Mouse (Mus musculus) neural tube, embryonic 14.5 days (tissue): ENCODE data around the gene Grid1. TPM values are rescaled to one million over a fixed set of nuclear protein-coding genes. Genes with fewer than 3 reads are reported as not detected.
A peak's percentile ranks its signal among the peaks of the same experiment; 100 is the strongest.

Source experiments
- ATAC-seq: fragments of 200-750 bp; cut with Nextera tagmentation; 2 replicates; pipeline ENCODE4 v1.8.0; 2017; ENCODE audit warnings: low read depth, mild to moderate bottlenecking, moderate TSS enrichment, moderate library complexity
- H3K27ac ChIP-seq: fragments of 300-500 bp; sonication (generic); 2 replicates; pipeline ENCODE4 v1.5.1; 2014; ENCODE audit warnings: low read depth, mild to moderate bottlenecking, control low read depth, low read length, moderate library complexity, mixed read lengths
- H3K27me3 ChIP-seq: fragments of 300-500 bp; sonication (generic); 2 replicates; pipeline ENCODE4 v1.6.1; 2014; ENCODE audit warnings: low read length; ENCODE audit not compliant: control insufficient read depth, insufficient read depth
- H3K36me3 ChIP-seq: fragments of 300-500 bp; sonication (generic); 2 replicates; pipeline ENCODE4 v1.6.1; 2014; ENCODE audit warnings: low read length, mixed read lengths; ENCODE audit not compliant: control insufficient read depth, insufficient read depth
- H3K4me1 ChIP-seq: fragments of 300-500 bp; sonication (generic); 2 replicates; pipeline ENCODE4 v1.6.1; 2014; ENCODE audit warnings: low read length; ENCODE audit not compliant: control insufficient read depth, insufficient read depth
- H3K4me2 ChIP-seq: fragments of 300-500 bp; sonication (generic); 2 replicates; pipeline ENCODE4 v1.6.1; 2014; ENCODE audit warnings: mild to moderate bottlenecking, low read depth, low read length, control low read depth
- H3K4me3 ChIP-seq: fragments of 300-500 bp; sonication (generic); 2 replicates; pipeline ENCODE4 v1.5.1; 2014; ENCODE audit warnings: low read depth, low read length, control low read depth, mixed read lengths
- H3K9ac ChIP-seq: fragments of 300-500 bp; sonication (generic); replicated peaks from 2 replicates; pipeline ENCODE4 v1.6.1; 2014; ENCODE audit warnings: low read depth, mild to moderate bottlenecking, control low read depth, low read length, mixed read lengths
- H3K9me3 ChIP-seq: fragments of 300-500 bp; sonication (generic); 2 replicates; pipeline ENCODE4 v1.6.1; 2016; ENCODE audit warnings: low read length; ENCODE audit not compliant: control insufficient read depth
- WGBS: fragments of 180-500 bp; shearing (Covaris S2); extraction: QIAGEN DNeasy Blood & Tissue Kit; methylation state at CpG from one replicate; pipeline ENCODE4 v1.1.7; 2014; 5-methylcytosine and 5-hydroxymethylcytosine counted together
- polyA plus RNA-seq: library from polyadenylated mRNA; unstranded; fragments of >200 nt; fragmentation: Nextera tagmentation; extraction: Ambion mirVana; gene quantifications from 2 replicates; pipeline ENCODE4 v1.2.1, GENCODE M21; 2014

Grid1 gene
- 6.8 and 7.9 TPM in 2 replicates for polyA plus RNA-seq

- Histone ChIP-seq H3K4me1 (peaks cover 19% of the 10 kb centered on the region), H3K9me3 (no peaks in the 10 kb centered on the region), H3K36me3 (no peaks in the 10 kb centered on the region), H3K9ac (peak within 1 kb of the TSS; percentile 83), H3K4me3 (peak within 1 kb of the TSS; percentile 78), H3K4me2 (peak within 1 kb of the TSS; percentile 79), H3K27ac (peak within 1 kb of the TSS; percentile 83), H3K27me3 (peaks cover 26% of the 10 kb centered on the region)
- peak; percentile 75 for ATAC-seq
- WGBS, result under 1% methylated on average over 49 of the region's 96 CpGs
Observed at GRCm38 (mm10) chr14:34819919-34820652, at the start of gene Grid1. TSS of gene Grid1 (plus strand) at chr14:34820108.

GRCm38 (mm10) chr14:34770467-34770866 is 49.4 kb upstream of the Grid1 start:
- Histone ChIP-seq H3K4me2 (no peak overlapping the region), H3K27ac (no peak overlapping the region), H3K4me1 (no peaks in the 10 kb centered on the region), H3K36me3 (no peaks in the 10 kb centered on the region), H3K9me3 (no peaks in the 10 kb centered on the region), H3K9ac (no peak overlapping the region), H3K27me3 (no peaks in the 10 kb centered on the region), H3K4me3 (no peak overlapping the region)
- WGBS, result 89% methylated on average over 6 of the region's 6 CpGs
- ATAC-seq, result no peak

- Histone ChIP-seq H3K9me3 (no peaks in the 10 kb centered on the region), H3K27me3 (no peaks in the 10 kb centered on the region), H3K4me2 (no peak overlapping the region), H3K4me1 (no peaks in the 10 kb centered on the region), H3K9ac (no peak overlapping the region), H3K27ac (no peak overlapping the region), H3K4me3 (no peak overlapping the region), H3K36me3 (no peaks in the 10 kb centered on the region)
- WGBS, result 18% methylated on average over 9 of the region's 9 CpGs
- no peak for ATAC-seq
Observed at GRCm38 (mm10) chr14:34771601-34772000, 48.3 kb upstream of the Grid1 start.

- Histone ChIP-seq H3K4me3 (no peak overlapping the region), H3K36me3 (no peaks in the 10 kb centered on the region), H3K4me1 (no peaks in the 10 kb centered on the region), H3K27ac (no peak overlapping the region), H3K9ac (no peak overlapping the region), H3K9me3 (no peaks in the 10 kb centered on the region), H3K27me3 (no peaks in the 10 kb centered on the region), H3K4me2 (no peak overlapping the region)
- ATAC-seq, result no peak
- 68% methylated on average over 7 of the region's 7 CpGs for WGBS
Observed at GRCm38 (mm10) chr14:34772132-34772531, 47.8 kb upstream of the Grid1 start.

GRCm38 (mm10) chr14:34773681-34774080 is 46.2 kb upstream of the Grid1 start:
- Histone ChIP-seq H3K4me1 (no peaks in the 10 kb centered on the region), H3K4me2 (no peak overlapping the region), H3K27ac (no peak overlapping the region), H3K27me3 (no peaks in the 10 kb centered on the region), H3K4me3 (no peak overlapping the region), H3K36me3 (no peaks in the 10 kb centered on the region), H3K9me3 (no peaks in the 10 kb centered on the region), H3K9ac (no peak overlapping the region)
- WGBS, result 81% methylated on average over 3 of the region's 3 CpGs
- ATAC-seq, result no peak

- no peaks in the 10 kb centered on the region for H3K36me3 ChIP-seq
- H3K9ac ChIP-seq, result no peak overlapping the region
- H3K4me2 ChIP-seq, result no peak overlapping the region
- no peak overlapping the region for H3K27ac ChIP-seq
- ATAC-seq, result no peak
- H3K4me3 ChIP-seq, result no peak overlapping the region
- WGBS, result 89% methylated on average over 6 of the region's 6 CpGs
- H3K4me1 ChIP-seq, result no peaks in the 10 kb centered on the region
- no peaks in the 10 kb centered on the region for H3K9me3 ChIP-seq
- no peaks in the 10 kb centered on the region for H3K27me3 ChIP-seq
Observed at GRCm38 (mm10) chr14:34774231-34774630, 45.7 kb upstream of the Grid1 start.

GRCm38 (mm10) chr14:34776719-34777385 is 43.1 kb upstream of the Grid1 start:
- WGBS, result 89% methylated on average over 12 of the region's 12 CpGs
- Histone ChIP-seq H3K4me2 (no peak overlapping the region), H3K27me3 (no peaks in the 10 kb centered on the region), H3K4me3 (no peak overlapping the region), H3K27ac (no peak overlapping the region), H3K9ac (no peak overlapping the region), H3K4me1 (no peaks in the 10 kb centered on the region), H3K9me3 (no peaks in the 10 kb centered on the region), H3K36me3 (no peaks in the 10 kb centered on the region)
- ATAC-seq, result no peak

- 14% methylated on average over 10 of the region's 10 CpGs for WGBS
- H3K27me3 ChIP-seq, result no peaks in the 10 kb centered on the region
- no peak overlapping the region for H3K4me2 ChIP-seq
- no peak overlapping the region for H3K27ac ChIP-seq
- peak; percentile 78 for ATAC-seq
- H3K9ac ChIP-seq, result no peak overlapping the region
- no peaks in the 10 kb centered on the region for H3K36me3 ChIP-seq
- no peaks in the 10 kb centered on the region for H3K4me1 ChIP-seq
- no peaks in the 10 kb centered on the region for H3K9me3 ChIP-seq
- no peak overlapping the region for H3K4me3 ChIP-seq
Observed at GRCm38 (mm10) chr14:34777810-34778209, 42.1 kb upstream of the Grid1 start.

GRCm38 (mm10) chr14:34778760-34779159 is 41.1 kb upstream of the Grid1 start:
- Histone ChIP-seq H3K9ac (no peak overlapping the region), H3K4me2 (no peak overlapping the region), H3K27ac (no peak overlapping the region), H3K4me3 (no peak overlapping the region), H3K9me3 (no peaks in the 10 kb centered on the region), H3K27me3 (no peaks in the 10 kb centered on the region), H3K4me1 (no peaks in the 10 kb centered on the region), H3K36me3 (no peaks in the 10 kb centered on the region)
- ATAC-seq, result no peak
- WGBS, result 83% methylated on average over 7 of the region's 7 CpGs
